Mouse (Mus musculus) limb, embryonic 13.5 days (tissue): ENCODE measurements around the gene Ugt1a10. TPM values are rescaled to one million over a fixed set of nuclear protein-coding genes. Genes with fewer than 3 reads are reported as not detected.
"Not testable (repeated sequence)": the region's sequence is repeated elsewhere in the genome, so short reads cannot be mapped to it uniquely, and the experiment has no call there.

Source experiments
- ATAC-seq: fragments of 200-750 bp; cut with Nextera tagmentation; 2 replicates; pipeline ENCODE4 v1.8.0; 2017; ENCODE audit warnings: low read depth, moderate number of reproducible peaks, moderate TSS enrichment; ENCODE audit not compliant: low FRiP score
- H3K27ac ChIP-seq: fragments of 300-500 bp; sonication (generic); 2 replicates; pipeline ENCODE4 v1.5.1; 2015; ENCODE audit warnings: inconsistent platforms, mild to moderate bottlenecking, moderate library complexity
- H3K27me3 ChIP-seq: fragments of 300-500 bp; sonication (generic); 2 replicates; pipeline ENCODE4 v1.6.1; 2015; ENCODE audit warnings: mild to moderate bottlenecking, inconsistent platforms
- H3K36me3 ChIP-seq: fragments of 300-500 bp; sonication (generic); 2 replicates; pipeline ENCODE4 v1.6.1; 2015; ENCODE audit warnings: inconsistent platforms, mild to moderate bottlenecking, moderate library complexity
- H3K4me1 ChIP-seq: fragments of 300-500 bp; sonication (generic); 2 replicates; pipeline ENCODE4 v1.6.1; 2015; ENCODE audit warnings: inconsistent platforms
- H3K4me2 ChIP-seq: fragments of 300-500 bp; sonication (generic); replicated peaks from 2 replicates; pipeline ENCODE4 v1.6.1; 2015; ENCODE audit warnings: inconsistent platforms, mild to moderate bottlenecking, moderate library complexity
- H3K4me3 ChIP-seq: fragments of 300-500 bp; sonication (generic); 2 replicates; pipeline ENCODE4 v1.5.1; 2015; ENCODE audit warnings: moderate library complexity, mild to moderate bottlenecking, inconsistent platforms
- H3K9ac ChIP-seq: fragments of 300-500 bp; sonication (generic); 2 replicates; pipeline ENCODE4 v1.6.1; 2015; ENCODE audit warnings: mild to moderate bottlenecking, inconsistent platforms
- H3K9me3 ChIP-seq: fragments of 300-500 bp; sonication (generic); 2 replicates; pipeline ENCODE4 v1.6.1; 2016; ENCODE audit warnings: inconsistent platforms
- WGBS: fragments of 180-500 bp; shearing (Covaris S2); methylation state at CpG from one replicate; pipeline ENCODE4 v1.1.7; 2015; 5-methylcytosine and 5-hydroxymethylcytosine counted together
- polyA plus RNA-seq: library from polyadenylated mRNA; unstranded; fragments of >200 nt; fragmentation: Nextera tagmentation; extraction: Ambion mirVana; gene quantifications from 2 replicates; pipeline ENCODE4 v1.2.1, GENCODE M21; 2015

The Ugt1a10 gene
- polyA plus RNA-seq, 1 experiment from 2014 or later, result not detected

DNA sequence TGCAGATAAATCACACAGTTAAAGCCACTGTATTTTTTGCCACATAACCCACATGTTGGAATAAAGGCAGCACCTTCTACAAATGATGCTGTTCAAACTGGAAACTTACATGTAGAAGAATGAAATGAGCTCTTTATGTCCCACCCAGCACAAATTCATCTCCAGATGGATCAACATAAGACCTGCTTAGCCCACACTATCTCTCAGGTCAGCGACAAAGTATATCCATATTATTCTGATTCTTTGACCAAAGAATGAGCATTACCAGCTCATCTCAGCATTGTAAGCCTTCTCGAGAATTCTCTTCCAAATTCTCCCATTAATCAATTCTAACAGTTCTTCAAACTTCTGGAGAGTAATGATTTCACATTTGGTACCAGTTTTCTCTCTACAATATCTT lies 167.0 kb downstream of the Ugt1a10 start:
- H3K4me2 ChIP-seq, result no peak overlapping the region

DNA sequence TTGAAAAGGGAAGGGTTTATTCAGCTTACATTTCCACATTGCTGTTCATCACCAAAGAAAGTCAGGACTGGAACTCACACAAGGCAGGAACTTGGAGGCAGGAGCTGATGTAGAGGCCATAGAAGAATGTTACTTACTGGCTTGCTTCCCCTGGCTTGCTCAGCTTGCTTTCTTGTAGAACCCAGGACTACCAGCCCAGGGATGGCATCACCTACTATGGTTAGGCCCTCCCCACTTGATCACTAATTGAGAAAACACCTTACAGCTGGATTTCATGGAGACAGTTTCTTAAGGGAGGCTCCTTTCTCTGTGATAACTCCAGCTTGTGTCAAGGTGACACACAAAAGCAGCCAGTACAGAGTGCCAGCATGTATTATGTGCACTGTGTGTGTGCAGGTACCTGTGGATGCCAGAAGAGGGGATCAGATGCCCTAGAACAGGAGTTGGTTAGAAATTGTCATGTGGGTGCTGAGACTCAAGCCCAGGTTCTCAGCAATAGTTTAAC lies 167.9 kb downstream of the Ugt1a10 start:
- H3K4me3 ChIP-seq, H3K4me2 ChIP-seq, ATAC-seq, H3K36me3 ChIP-seq, H3K27me3 ChIP-seq, H3K27ac ChIP-seq, H3K4me1 ChIP-seq, H3K9ac ChIP-seq: not testable (repeated sequence)
- H3K9me3 ChIP-seq, result peaks cover 32% of the 10 kb centered on the region

More for the DNA sequence above, 167.0 kb downstream of the Ugt1a10 start:
- ATAC-seq, result no peak
- Histone ChIP-seq H3K27me3 (no peaks in the 10 kb centered on the region), H3K4me1 (no peaks in the 10 kb centered on the region), H3K9me3 (peaks cover 28% of the 10 kb centered on the region), H3K4me3 (no peak overlapping the region), H3K9ac (no peak overlapping the region), H3K36me3 (no peaks in the 10 kb centered on the region), H3K27ac (no peak overlapping the region)
- 53% methylated on average over 2 of the region's 2 CpGs for WGBS

DNA sequence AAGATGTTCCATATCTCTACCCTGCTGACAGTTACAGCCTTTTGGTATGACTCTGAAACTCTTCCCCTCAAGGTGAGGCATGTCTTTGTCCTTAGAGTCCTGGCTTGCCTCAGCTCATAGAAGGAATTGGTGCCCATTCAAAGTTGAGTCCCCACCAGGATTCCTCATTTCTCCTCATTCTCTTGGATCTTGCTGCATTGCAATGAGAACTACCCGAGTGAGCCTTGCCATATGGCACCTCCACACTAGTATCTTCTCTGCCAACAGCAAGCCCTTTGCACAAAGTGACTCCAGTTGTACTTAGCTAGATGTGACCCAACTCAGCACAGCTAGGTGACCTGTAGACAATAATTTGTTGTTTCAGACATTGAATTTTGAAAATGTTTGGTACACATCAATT lies 168.4 kb downstream of the Ugt1a10 start:
- H3K9ac ChIP-seq, result no peak overlapping the region
- H3K27ac ChIP-seq, result no peak overlapping the region
- H3K36me3 ChIP-seq, result no peaks in the 10 kb centered on the region
- H3K4me2 ChIP-seq, result no peak overlapping the region
- no peak overlapping the region for H3K4me3 ChIP-seq
- no peak for ATAC-seq
- H3K27me3 ChIP-seq, result no peaks in the 10 kb centered on the region
- H3K9me3 ChIP-seq, result peaks cover 37% of the 10 kb centered on the region
- no peaks in the 10 kb centered on the region for H3K4me1 ChIP-seq
- WGBS, result 54% methylated on average over 1 of the region's 1 CpGs

DNA sequence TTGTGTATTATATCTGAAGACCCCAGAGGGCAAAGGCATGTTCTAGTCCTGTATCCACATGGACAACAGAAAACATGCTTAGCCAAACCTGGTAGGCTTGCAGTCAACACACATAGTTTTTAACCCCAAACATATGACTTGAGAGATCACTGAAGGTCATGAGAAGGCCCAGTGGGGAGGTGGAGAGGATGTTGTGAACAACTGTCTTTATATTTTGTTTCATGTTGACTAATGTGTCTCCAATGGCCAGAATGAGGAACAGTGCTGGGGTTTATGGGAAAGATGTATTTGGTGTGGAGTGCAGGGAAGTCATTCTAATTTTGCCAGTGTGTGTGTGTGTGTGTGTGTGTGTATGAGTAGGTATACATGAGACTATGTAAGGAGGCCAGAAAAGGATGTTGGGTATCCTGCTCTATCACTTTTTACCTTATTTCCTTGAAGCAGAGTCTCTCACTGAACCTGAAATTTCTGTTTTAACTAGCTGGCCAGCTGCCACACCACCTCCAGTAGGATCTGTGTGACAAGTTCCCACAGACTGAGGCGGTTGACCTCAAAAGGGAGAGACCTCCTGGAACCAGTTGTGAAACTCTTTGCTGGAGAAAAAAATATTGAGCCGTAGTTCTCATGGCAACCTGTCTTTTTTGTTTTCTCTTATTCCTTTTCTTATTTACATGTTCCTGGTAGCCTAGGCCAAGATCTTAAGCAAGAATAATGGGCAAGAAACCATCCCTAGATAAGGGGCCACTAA lies 169.0 kb downstream of the Ugt1a10 start:
- no peaks in the 10 kb centered on the region for H3K27me3 ChIP-seq
- no peak overlapping the region for H3K4me2 ChIP-seq
- H3K9me3 ChIP-seq, result peaks cover 43% of the 10 kb centered on the region
- ATAC-seq, result no peak
- no peaks in the 10 kb centered on the region for H3K36me3 ChIP-seq
- no peak overlapping the region for H3K9ac ChIP-seq
- no peak overlapping the region for H3K27ac ChIP-seq
- no peaks in the 10 kb centered on the region for H3K4me1 ChIP-seq
- 68% methylated on average over 2 of the region's 2 CpGs for WGBS
- no peak overlapping the region for H3K4me3 ChIP-seq

DNA sequence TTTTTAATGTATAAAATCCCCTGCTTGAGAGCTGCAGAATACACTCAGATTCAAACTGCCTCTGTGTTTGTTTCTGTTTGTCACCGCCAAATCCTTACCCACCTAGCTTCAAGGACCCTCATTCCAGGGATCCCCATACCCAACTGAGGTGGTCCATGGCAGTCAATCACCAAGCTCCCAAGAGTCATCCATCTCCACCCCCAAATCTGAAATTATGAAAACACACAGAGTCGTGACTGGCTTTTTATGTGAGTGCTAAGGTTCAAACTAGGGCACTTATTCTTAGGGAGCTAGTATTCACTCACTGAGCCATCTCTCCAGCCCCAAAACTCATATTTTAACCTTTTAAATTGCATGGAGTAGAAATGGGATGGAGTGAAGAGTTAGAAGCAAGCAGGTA lies 170.1 kb downstream of the Ugt1a10 start:
- H3K27me3 ChIP-seq, H3K4me2 ChIP-seq, H3K36me3 ChIP-seq, H3K4me3 ChIP-seq, H3K27ac ChIP-seq, H3K9ac ChIP-seq, ATAC-seq, H3K4me1 ChIP-seq: not testable (repeated sequence)
- WGBS, result 37% methylated on average over 2 of the region's 2 CpGs
- peaks cover 54% of the 10 kb centered on the region for H3K9me3 ChIP-seq

DNA sequence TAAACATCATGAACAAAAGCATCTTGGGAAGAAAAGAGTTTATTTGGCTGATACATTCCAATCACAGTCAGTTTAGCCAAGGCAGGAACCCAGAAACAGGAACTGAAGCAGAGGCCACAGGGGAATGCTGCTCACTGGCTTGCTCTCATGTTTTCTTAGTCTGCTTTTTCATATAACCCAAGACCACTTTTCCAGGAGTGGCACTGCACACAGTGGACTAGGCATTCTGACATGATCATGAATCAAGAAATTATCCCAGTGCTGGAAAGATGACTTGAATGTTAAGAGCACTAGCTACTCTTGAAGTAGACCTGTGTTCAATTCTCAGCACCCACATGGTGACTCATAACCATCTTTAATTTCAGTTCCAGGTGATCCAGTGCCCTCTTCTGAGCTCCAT lies 170.6 kb downstream of the Ugt1a10 start:
- ATAC-seq, result no peak
- no peaks in the 10 kb centered on the region for H3K4me1 ChIP-seq
- no peak overlapping the region for H3K27ac ChIP-seq

DNA sequence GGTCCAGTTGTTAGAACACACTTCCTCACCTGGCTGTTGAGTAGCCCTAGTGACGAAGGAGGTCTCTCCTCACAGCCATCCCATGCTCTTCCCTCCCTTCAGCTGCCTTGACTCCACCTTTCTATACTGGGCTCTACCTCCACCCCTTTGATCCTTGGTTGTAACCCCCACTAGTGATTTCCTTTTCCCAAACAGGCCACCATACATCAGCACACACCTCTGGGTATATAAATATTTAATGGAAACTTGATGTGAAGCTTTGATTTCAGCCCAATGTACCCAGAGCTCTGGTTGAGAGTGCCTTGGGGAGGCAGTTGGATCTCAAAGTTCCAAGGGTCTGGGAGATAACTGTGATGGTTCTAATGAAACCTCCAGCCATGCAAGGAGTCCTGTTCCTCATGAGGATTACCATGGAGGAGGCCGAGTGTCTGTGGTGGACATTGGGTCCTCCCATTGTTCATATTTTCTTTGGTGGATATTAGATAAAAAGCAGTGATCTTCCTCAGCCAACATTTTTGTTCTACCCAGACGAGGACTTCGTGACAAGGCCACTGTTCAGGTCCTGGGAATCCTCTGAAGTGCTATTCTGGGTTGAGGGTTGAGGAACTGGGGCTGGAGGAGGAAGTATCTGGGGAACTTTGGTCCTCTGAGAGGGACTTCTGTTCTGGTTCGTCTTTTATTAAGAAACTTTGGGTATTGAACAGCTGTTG lies 171.6 kb downstream of the Ugt1a10 start, which contains the start of gene Mroh2a:
Mroh2a (plus strand) TSS at position 317 of the 710 bp plus-strand sequence.
- Histone ChIP-seq H3K4me2 (no peak within 1 kb of the TSS), H3K4me1 (no peaks in the 10 kb centered on the region), H3K4me3 (no peak within 1 kb of the TSS), H3K9ac (no peak within 1 kb of the TSS), H3K27ac (no peak within 1 kb of the TSS), H3K27me3 (no peaks in the 10 kb centered on the region), H3K36me3 (no peaks in the 10 kb centered on the region), H3K9me3 (peaks cover 69% of the 10 kb centered on the region)
- no peak for ATAC-seq
- 52% methylated on average over 5 of the region's 5 CpGs for WGBS

More for the DNA sequence above, 170.6 kb downstream of the Ugt1a10 start:
- no peak overlapping the region for H3K4me3 ChIP-seq
- H3K9me3 ChIP-seq, result peaks cover 59% of the 10 kb centered on the region
- no peak overlapping the region for H3K9ac ChIP-seq
- no peak overlapping the region for H3K4me2 ChIP-seq
- H3K27me3 ChIP-seq, result no peaks in the 10 kb centered on the region
- H3K36me3 ChIP-seq, result no peaks in the 10 kb centered on the region

DNA sequence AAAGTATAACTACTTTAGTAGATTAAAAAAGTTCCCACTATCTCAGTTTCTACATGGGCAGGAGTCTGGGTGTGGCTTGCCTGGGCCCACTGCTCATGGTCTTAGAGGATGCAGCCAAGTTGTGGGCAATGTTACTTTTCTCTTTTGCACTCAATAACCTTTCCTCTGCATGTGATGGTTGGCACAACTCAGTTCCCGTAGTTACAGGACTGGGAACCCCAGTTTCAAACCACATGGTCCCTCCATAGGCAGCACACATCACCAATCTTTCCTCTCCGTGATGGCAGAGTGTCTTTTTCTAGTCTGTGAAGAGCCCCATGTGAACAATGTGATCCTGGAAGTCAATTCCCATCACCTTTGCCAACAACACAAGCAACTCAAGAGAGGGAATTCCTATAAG lies 172.3 kb downstream of the Ugt1a10 start:
- H3K4me1 ChIP-seq, result no peaks in the 10 kb centered on the region
- no peak overlapping the region for H3K27ac ChIP-seq
- H3K9me3 ChIP-seq, result peaks cover 73% of the 10 kb centered on the region
- WGBS, result 59% methylated on average over 2 of the region's 2 CpGs
- no peak overlapping the region for H3K9ac ChIP-seq
- no peak for ATAC-seq
- H3K27me3 ChIP-seq, result no peaks in the 10 kb centered on the region
- H3K4me2 ChIP-seq, result no peak overlapping the region
- H3K4me3 ChIP-seq, result no peak overlapping the region
- no peaks in the 10 kb centered on the region for H3K36me3 ChIP-seq

DNA sequence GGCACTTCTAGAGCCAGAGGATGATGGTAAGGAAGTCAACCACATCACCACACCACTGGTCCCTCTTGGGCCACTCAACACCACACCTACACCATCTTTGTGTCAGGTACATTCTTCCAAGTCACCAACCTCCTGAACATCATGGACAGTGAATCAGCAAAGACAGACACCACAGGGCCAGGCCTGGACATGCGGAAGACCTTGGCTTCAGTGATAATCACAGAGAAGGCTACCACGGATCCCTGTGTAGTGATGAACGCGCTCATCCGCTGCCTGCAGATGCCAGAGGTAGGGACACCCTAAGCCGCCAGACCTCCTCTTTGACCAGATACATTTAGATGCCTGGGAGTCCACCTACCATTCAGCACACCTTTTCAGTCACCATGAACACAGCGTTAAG lies 172.9 kb downstream of the Ugt1a10 start:
- H3K4me3 ChIP-seq, result no peak overlapping the region
- no peaks in the 10 kb centered on the region for H3K27me3 ChIP-seq
- no peaks in the 10 kb centered on the region for H3K36me3 ChIP-seq
- H3K4me2 ChIP-seq, result no peak overlapping the region
- 0 out of 2 replicates have a peak, but pooled peaks have one; percentile 12 for ATAC-seq
- peaks cover 79% of the 10 kb centered on the region for H3K9me3 ChIP-seq
- no peak overlapping the region for H3K27ac ChIP-seq
- no peak overlapping the region for H3K9ac ChIP-seq
- no peaks in the 10 kb centered on the region for H3K4me1 ChIP-seq
- WGBS, result 71% methylated on average over 7 of the region's 7 CpGs

DNA sequence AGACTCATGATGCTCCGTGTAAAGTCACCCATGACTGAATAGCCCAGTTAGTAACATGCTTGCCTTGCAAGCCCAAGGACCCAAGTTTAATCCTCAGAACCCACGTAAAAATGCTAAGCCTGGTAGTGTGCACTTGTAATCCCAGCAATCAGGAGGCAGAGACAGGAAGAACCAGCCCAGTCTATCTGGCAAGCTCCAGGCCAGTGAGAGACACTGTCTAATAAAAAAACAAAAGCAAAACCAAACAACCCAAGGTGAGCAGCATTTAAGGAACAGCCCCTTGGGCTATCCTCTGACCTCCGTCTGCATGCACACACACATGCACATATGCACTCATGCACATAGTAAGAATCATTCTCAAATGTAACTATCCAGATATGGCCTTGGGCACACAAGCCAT lies 174.4 kb downstream of the Ugt1a10 start:
- Histone ChIP-seq H3K4me3 (no peak overlapping the region), H3K27me3 (no peaks in the 10 kb centered on the region), H3K9me3 (peaks cover 94% of the 10 kb centered on the region), H3K9ac (no peak overlapping the region), H3K36me3 (no peaks in the 10 kb centered on the region), H3K4me1 (no peaks in the 10 kb centered on the region), H3K4me2 (no peak overlapping the region), H3K27ac (no peak overlapping the region)
- 80% methylated on average over 3 of the region's 3 CpGs for WGBS
- ATAC-seq, result no peak

DNA sequence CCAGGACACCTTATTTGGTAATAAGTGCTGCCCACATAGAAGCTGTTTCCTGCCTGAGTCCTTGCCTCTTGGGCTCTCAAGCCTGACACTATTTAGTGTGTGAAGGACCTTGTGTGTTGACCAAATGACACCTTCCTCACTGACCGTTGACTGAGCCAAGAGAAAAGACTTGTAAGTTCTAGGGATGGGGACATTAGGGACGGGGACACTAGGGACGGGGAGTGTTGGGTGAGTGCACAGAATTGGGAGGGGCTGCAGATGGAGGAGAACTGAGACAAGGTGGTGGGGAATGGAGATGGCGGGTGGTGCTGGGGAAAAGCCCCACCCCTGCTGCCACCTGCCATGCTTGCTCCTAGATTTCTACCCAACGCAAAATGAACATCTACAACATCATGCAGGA lies 174.8 kb downstream of the Ugt1a10 start:
- Histone ChIP-seq H3K4me1 (no peaks in the 10 kb centered on the region), H3K4me2 (no peak overlapping the region), H3K9ac (no peak overlapping the region), H3K4me3 (no peak overlapping the region), H3K9me3 (peaks cover 98% of the 10 kb centered on the region), H3K27ac (no peak overlapping the region), H3K27me3 (no peaks in the 10 kb centered on the region), H3K36me3 (no peaks in the 10 kb centered on the region)
- 83% methylated on average over 5 of the region's 5 CpGs for WGBS
- ATAC-seq, result no peak

DNA sequence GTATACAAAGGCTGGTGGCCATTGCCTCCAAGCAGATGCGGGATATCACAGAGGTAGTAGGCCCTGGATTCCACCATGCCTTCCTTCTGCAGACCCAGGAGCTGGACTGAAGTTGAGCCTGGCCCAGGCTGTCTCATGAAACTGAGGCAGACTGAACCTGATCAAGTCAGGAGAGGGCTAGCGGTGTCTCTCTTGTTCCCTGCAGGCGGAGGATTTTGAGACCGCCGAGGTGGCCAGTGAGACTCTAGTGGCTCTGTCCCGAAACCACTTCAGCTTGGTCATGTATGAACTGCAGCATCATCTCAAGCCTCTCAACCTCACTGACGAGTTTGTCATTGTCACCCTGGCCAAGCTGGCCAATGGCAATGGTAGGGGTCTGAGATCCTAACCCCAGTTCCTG lies 175.2 kb downstream of the Ugt1a10 start:
- H3K27ac ChIP-seq, result no peak overlapping the region
- 73% methylated on average over 7 of the region's 7 CpGs for WGBS

More for the DNA sequence above, 175.2 kb downstream of the Ugt1a10 start:
- H3K4me2 ChIP-seq, result no peak overlapping the region
- no peaks in the 10 kb centered on the region for H3K36me3 ChIP-seq
- peaks cover 100% of the 10 kb centered on the region for H3K9me3 ChIP-seq
- H3K9ac ChIP-seq, result no peak overlapping the region
- H3K4me1 ChIP-seq, result no peaks in the 10 kb centered on the region
- H3K27me3 ChIP-seq, result no peaks in the 10 kb centered on the region
- ATAC-seq, result no peak
- H3K4me3 ChIP-seq, result no peak overlapping the region
